Mouse (Mus musculus): ENCODE data around the gene Pacs1. TPM values are rescaled to one million over a fixed set of nuclear protein-coding genes. Genes with fewer than 3 reads are reported as not detected.
"Not testable (repeated sequence)": the region's sequence is repeated elsewhere in the genome, so short reads cannot be mapped to it uniquely, and the experiment has no call there.

Gene Pacs1
- total RNA-seq, 4 experiments from 2014 or later: 63.3 to 64.7 (median 64.5) TPM

DNA sequence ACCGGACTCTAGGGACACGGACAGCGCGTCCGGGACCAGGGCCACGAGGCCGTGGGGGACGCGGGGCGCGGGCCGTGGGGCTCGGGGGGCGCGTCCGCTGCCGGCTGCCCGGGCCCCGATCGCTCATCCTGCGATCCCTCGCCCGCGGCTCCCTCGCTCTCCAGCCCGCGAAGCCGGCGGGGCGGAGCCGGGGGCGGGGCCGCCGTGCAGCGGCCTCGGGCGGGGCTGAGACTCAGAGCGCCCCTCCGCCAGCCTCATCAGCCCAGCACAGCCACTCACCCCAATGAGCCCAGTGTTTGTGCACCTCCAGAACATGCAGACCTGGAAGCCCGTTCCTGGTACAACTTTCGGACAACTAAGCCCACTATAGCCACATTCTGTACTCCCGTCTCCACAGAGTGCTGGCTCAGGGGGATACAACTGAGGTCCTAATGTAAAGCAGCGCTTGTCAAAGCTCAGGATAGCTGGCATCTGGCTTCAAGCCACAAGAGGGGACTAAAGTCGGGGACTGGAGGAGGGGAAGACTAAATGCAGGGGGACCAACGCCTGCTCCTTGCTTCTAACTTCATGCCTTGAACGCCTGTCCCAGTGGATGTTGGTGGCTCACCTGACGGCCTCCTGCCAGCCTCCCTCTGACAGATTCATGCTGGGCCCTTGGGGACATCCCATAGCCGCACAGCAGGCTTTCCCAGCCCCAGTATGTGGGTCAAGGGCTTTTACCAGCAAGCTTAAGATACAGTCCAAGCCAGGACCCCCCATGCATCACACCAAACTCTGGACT lies 174.4 kb downstream of the Pacs1 start, which contains the start of gene Cnih2:
Gene Cnih2, minus strand, starts transcription at position 159 of the 781 bp plus-strand sequence.
- DNase-seq (ENCODE audit: low spot score in 2 of 2): no peak

DNA sequence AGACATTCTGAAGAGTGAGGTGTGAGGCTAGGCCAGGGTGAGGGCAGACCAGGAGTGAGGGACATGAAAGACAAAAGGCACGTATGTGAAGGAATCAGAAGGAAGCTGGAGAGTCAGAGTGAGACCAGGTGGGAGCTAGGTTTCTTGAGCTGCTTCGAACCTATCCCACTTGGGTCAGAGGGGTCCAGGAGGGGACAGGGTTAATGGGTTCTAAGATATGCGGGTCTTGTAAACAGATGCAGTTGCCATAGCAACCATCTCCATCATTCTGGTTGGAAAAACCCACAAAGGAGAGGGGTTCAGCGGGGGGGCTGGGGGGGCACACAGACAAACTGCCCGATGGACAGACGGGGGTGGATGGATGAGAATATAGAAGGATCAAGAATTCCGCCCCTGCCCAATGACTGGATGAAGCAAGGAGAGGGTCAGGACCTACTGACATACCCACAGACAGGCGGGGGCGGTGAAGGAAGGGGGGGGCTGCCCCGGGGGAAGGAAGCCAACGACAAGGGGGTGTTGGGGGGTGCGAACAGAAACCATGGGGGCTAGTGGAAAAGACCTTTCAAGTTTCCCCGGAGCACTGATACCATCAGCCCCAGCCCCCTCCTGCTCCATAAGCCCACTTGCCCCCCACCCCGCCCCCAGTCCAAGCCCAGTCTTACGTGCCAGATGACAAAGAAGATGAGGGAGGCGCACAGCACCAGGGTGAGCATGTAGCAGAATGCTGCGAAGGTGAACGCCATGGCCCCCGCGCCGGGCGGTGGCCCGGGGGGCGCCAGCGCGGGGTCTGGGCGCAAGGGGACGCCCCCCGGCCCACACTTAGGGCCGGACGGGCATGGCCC lies 175.2 kb downstream of the Pacs1 start:
- DNase-seq (ENCODE audit: low spot score in 2 of 2): no peak

DNA sequence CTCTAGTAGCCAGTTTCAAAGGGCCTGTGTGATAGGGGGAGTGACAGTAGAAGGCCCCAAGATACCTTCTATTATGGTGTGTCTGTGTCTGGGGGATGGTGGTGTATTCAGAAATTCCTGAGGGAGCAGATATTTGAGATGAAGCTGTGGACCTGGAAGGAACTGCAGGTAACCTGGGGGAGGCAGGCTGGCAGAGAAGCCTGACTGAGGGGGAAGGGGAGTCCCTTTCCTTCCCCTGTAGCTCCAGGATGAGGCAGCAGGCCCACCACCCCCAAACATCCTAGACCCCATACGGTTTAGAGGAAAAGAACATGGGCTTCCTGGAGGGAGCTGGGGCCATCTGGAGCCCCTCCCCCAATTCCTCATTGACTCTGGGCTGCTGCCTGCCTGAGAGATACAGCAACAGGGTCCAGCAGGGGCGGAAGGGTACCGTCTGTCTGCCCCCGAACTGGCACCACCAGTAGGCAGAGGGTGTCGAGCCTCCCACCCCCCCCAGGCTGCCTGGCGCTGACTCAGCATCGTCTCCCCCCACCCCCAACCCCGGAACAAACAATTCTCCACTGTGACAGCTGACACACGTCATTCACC lies 176.9 kb downstream of the Pacs1 start:
- DNase-seq (ENCODE audit: low spot score in 2 of 2): no peak

DNA sequence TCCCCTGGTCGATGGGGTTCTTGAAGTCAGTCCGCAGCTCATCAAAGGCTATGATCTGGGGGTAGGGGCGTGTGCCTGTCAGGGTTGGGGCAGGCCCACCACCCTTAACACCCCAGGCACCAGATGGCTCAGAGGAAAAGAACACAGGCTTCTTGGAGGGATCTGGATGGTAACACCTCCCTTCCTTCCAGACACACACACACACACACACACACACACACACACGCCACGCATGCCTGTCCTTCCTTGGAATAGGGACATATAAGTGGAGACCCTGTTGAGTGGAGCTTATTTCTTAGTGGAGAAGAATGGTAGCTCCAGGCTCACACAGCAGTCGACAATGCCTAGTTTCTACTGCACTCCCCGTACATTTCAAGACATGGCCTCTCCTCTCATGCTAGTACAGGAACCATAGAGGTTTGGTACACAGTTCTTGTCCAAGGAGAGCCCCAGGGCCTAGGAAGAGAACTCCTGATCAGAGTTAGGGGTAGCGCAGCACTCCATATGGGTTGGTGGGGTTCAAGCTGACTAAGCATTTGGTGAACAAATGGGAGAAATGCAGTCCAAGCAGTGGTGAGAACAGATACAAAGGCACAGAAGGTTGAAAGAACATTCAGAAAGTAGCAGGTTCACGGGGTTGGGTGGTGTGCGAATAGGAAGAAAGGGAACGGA lies 178.0 kb downstream of the Pacs1 start:
- no peak for DNase-seq (ENCODE audit: low spot score in 2 of 2)

DNA sequence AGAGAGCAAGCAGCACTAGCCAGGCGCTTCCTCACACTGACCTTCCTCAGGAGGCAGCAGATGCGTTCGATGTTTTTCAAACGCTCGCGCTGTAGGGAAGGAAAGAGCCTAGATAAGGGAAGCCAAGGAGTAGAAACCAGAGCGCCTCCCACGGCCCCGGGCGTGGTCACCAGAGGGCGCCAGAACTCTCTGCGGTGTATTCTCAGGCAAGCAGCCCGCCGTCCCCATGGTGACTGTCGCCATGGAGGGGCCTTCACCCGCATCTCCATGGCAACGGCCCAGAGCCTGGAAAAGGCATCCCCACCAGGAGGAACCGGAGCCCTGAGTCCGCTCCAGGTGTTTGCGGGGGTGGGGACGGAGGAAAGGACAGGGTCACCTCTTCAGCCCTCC lies 178.7 kb downstream of the Pacs1 start:
- peak; percentile 97 for DNase-seq (ENCODE audit: low spot score in 2 of 2)

DNA sequence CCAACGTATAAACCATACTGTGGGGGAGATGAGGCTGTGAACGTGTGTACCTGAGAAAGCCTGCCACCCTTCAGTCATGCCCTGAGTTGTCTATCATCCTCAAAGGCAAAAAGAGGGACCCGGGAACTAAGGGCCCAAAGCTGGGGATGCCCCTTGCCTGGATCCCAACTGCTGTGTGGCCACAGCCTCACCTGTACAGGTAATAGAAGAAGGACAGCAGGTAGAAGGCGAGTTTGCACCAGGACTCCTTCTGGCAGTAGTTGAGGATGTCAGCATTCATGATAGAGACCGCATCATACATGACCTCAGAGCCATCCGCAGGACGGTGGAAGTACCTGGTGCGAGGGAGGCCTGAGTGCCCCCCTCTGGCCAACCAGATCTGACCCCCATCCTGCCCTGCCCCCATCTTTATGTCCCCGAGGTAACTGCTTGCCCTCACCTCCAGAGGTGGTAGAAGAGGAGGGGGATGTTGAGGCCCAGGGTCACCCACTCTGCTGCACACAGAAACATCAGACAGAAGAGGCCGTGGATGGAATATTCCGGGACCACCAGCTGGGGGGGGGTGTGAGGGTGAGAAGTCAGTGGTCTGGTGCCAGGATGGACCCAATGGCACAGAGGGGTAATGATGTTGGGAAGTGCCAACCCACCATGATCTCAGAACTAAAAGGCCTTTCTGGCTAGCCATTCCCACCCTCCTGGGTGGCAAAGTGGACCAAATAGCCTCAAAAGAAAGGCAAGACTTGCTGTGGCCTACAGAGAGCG lies 179.3 kb downstream of the Pacs1 start:
- no peak for DNase-seq (ENCODE audit: low spot score in 2 of 2)

DNA sequence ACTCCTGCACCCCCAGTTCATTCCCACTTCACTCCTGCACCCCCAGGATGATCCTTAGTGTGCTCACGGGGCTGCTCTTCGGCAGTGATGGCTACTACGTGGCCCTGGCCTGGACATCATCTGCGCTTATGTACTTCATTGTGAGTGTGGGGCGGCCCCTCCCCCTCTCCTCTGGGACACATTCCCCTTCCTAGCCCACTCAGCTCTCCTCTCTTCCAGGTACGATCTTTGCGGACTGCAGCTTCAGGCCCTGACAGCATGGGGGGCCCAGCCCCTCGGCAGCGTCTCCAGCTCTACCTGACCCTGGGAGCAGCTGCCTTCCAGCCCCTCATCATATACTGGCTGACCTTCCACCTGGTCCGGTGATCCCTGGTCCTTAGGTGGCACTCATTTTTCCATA lies 180.8 kb downstream of the Pacs1 start:
- no peak for DNase-seq (ENCODE audit: low spot score in 2 of 2)

DNA sequence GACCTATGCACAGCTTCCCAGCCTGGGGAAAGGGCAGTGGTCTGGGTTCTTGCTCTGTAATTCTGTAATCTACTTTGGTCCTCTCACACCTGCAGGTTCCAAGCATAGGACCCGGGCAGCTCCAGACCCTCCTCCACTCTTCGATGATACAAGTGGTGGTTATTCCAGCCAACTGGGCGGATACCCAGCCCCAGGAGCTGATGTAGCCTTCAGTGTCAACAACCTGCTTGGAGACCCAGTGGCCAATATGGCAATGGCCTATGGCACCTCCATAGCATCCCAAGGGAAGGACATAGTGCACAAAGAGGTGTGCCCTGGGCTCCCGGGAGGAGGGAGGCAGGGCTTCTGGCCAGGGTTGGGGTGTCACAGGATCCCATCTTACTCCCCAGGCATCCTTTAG lies 183.6 kb downstream of the Pacs1 start:
- no peak for DNase-seq (ENCODE audit: low spot score in 2 of 2)

DNA sequence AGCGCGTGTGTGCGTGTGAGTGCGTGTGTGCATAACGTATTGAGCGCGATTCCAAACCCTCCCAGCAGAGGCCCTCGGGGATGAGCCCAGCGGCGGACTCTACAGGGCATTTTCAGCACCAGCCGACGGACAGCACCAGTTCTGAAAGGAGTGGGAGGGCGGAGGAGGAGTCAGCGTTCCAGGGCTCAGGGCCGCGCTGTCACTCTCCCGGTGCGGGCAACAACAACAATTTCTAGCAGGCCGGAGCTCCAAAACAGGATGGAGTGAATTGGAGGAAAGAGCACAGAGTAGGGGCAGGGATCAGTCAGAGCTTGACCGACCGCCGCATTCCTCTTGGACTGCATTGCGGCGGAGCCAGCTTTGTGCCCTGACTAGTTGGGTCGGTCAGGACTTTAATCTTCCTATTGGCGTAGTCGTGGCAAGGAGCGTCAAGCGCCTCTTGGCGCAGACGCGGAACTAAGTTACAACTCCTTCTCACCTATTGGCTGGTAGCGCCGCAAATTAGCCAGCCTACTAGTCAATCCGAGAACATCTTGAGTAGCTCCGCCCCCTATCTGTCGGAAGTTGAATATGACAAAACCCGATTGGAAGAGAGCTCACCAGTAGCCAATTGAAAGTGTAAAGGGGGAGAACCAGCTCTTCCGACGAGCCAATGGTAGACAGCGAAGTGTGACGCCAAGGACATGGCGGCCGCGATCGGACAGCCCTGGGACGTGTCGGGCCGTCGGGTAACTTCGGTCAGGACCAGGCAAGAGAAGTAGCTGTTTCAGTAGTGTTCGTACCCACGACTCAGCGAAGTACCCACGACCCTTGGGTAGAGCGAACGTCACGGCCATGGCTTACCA lies 184.8 kb downstream of the Pacs1 start, which contains the start of gene Yif1a:
Gene Yif1a, plus strand, starts transcription at position 655 of the 845 bp plus-strand sequence.
- DNase-seq (ENCODE audit: low spot score in 2 of 2): peak; percentile 80 to 99

DNA sequence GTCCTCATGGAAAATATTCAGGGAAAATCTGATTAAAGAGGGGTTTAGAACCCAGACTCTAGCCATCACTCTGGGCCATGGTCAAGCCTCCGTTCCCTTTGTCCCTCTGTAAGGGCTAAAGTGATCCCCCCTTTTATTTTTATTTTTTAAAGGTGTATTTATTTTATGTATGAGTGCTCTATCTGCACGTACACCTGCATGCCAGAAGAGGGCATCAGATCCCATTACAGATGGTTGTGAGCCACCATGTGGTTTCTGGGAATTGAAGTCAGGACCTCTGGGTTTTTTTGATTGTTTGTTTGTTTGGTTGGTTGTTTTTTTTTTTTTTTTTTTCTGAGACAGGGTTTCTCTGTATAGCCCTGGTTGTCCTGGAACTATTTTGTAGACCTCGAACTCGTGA lies 186.4 kb downstream of the Pacs1 start:
- not testable (repeated sequence) for DNase-seq (ENCODE audit: low spot score in 2 of 2)

DNA sequence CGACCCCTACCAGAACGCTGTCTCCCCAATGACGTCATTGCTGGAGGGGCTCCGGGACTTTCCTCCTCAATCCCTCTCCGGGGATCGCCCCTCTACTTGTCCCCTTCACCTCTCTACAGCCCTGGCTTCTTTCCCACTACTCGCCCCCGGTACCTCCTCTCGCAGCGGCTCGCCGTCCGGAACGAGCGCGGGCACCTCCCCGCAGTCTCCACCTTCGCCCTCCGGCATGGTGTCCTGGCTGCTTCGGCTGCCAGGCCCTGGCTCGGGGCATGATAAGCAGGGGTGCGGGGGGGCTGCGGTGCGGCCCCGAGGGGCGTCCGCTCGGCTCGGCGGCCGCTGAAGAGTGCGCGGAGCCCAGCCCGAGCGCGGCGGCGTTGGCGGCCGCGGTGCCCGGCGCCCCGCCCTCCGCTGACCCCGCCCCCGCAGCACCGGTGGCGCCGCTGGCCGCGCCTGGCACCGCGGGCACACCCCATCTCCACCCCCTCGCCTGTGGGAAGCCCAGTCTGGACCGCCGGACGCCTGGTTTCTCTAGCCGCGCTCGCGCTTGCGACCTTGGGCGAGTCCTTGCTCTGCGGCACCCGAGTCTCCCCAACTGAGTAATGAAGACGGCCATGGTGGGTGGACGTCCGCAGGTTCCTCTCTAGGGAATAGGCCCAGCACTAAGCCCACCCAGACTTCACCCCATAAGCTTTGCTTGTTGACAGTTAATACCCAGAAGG lies 187.6 kb downstream of the Pacs1 start, which contains the start of gene Tmem151a:
Gene Tmem151a, minus strand, starts transcription at position 387 of the 719 bp plus-strand sequence.
- DNase-seq (ENCODE audit: low spot score in 2 of 2): peak in 1 of 2 experiments; percentile 25

DNA sequence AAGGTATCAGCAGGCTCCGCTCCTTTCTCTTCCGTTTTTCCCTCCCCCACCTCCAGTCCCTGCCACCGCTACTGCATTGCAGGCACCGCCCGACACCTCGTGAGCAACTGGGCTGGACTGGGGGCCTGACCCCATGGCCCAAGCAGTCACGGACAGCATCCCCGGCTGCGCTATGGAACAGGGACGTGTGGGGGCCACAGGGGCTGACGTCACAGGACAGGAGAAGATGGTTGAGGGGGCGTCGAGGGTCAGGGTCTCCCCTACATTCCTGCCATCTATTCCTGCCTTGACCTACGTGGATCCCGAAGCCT lies 188.1 kb downstream of the Pacs1 start:
- peak in 1 of 2 experiments; percentile 30 for DNase-seq (ENCODE audit: low spot score in 2 of 2)

DNA sequence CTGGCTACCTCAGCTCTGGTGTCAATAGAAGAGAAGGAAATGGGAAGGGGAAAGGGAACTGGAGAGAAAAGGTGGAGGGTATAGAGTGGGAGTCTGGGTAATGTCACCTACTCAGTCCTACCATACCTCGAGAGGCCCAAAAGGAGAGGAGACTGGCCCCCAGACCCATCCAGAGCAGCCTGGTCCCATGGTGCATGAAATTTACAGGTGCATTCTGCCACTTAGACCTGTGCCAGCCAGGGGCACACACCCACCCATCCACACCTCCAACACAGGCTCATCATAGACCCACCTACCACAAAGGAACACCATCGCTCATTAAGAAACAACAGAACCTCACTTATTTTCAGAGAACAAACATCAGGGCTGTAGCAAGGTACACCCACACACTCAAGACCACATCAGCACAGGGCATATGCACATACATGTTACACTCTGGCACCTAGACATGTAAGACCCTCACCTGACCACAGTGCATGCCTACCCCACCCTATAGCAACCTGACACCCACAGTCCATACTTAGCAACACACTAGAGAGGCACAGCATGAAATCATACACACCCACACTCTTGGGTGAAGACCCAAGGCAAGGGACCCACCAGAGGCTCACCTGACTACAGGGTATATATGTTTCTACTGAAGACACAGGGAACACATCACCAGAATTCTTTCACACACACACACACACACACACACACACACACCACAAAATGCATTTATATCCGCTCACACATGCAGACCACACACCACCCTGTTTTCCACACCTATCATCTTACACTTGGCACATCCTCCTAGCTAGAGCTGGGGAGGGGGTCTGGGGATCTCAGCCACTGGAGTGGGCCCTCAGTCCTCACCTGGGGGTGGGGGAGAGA lies 188.7 kb downstream of the Pacs1 start:
- no peak for DNase-seq (ENCODE audit: low spot score in 2 of 2)

Small RNA genes within 50 kb of the gene (microRNA-seq; reads per million reads assigned to microRNA genes)
- gene Gm27468: 0 reads per million in 2 experiments

Other genes with a start within 250 kb of the Pacs1 start
- 10 to 100 TPM; 11.6 to 17.6 (median 13.5) TPM for gene Slc29a2, start 249.3 kb downstream of the Pacs1 start, total RNA-seq (2022)
- 100 to 1,000 TPM; 129 to 141 (median 138) TPM for gene B4gat1, start 234.3 kb downstream of the Pacs1 start, total RNA-seq (2022)
- 1 to 10 TPM; 3.2 to 6.4 (median 4.7) TPM for gene AC124502.3, start 234.2 kb downstream of the Pacs1 start, total RNA-seq (2022)
- gene Brms1, start 231.8 kb downstream of the Pacs1 start, total RNA-seq (2022): 10 to 100 TPM; 23.7 to 29.7 (median 25.4) TPM
- gene Rin1, start 222.6 kb downstream of the Pacs1 start, total RNA-seq (2022): 10 to 100 TPM; 72.9 to 88.1 (median 78.2) TPM
- 1 to 10 TPM; 5.3 to 6.6 (median 6.1) TPM for gene Cd248, start 205.0 kb downstream of the Pacs1 start, total RNA-seq (2022)
- gene Tmem151a, start 187.6 kb downstream of the Pacs1 start, total RNA-seq (2022): 100 to 1,000 TPM; 135 to 156 (median 139) TPM
- 10 to 100 TPM; 25.3 to 31.3 (median 28.6) TPM for gene Yif1a, start 184.6 kb downstream of the Pacs1 start, total RNA-seq (2022)
- 100 to 1,000 TPM; 172 to 193 (median 184) TPM for gene Cnih2, start 174.6 kb downstream of the Pacs1 start, total RNA-seq (2022)
- 100 to 1,000 TPM; 146 to 171 (median 156) TPM for gene Rab1b, start 166.0 kb downstream of the Pacs1 start, total RNA-seq (2022)
- gene Klc2, start 154.6 kb downstream of the Pacs1 start, total RNA-seq (2022): 100 to 1,000 TPM; 237 to 265 (median 247) TPM
- gene Sf3b2, start 22.3 kb upstream of the Pacs1 start, total RNA-seq (2022): 100 to 1,000 TPM; 201 to 220 (median 207) TPM
- gene Gal3st3, start 25.2 kb upstream of the Pacs1 start, total RNA-seq (2022): 10 to 100 TPM; 55.7 to 57.0 (median 56.3) TPM
- gene Catsper1, start 62.6 kb upstream of the Pacs1 start, total RNA-seq (2022): not detected
- gene Cst6, start 76.5 kb upstream of the Pacs1 start, total RNA-seq (2022): 10 to 100 TPM; 21.5 to 39.4 (median 34.1) TPM
- 10 to 100 TPM; 22.1 to 29.0 (median 23.8) TPM for gene Eif1ad, start 93.6 kb upstream of the Pacs1 start, total RNA-seq (2022)
- 10 to 100 TPM; 66.5 to 85.5 (median 77.9) TPM for gene Banf1, start 94.0 kb upstream of the Pacs1 start, total RNA-seq (2022)
- 100 to 1,000 TPM in 2 of 4 experiments, 10 to 100 TPM in 2; 85.6 to 109 (median 94.2) TPM for gene Sart1, start 115.6 kb upstream of the Pacs1 start, total RNA-seq (2022)
- gene Tsga10ip, start 129.4 kb upstream of the Pacs1 start, total RNA-seq (2022): not detected
- 100 to 1,000 TPM; 253 to 272 (median 266) TPM for gene Drap1, start 151.9 kb upstream of the Pacs1 start, total RNA-seq (2022)
- 10 to 100 TPM; 70.4 to 79.1 (median 75.0) TPM for gene AI837181, start 152.0 kb upstream of the Pacs1 start, total RNA-seq (2022)
- not detected for gene Fosl1, start 174.4 kb upstream of the Pacs1 start, total RNA-seq (2022)
- 10 to 100 TPM; 26.2 to 30.7 (median 29.4) TPM for gene Ccdc85b, start 184.8 kb upstream of the Pacs1 start, total RNA-seq (2022)
- 100 to 1,000 TPM in 1 of 4 experiments, 10 to 100 TPM in 3; 89.0 to 124 (median 93.6) TPM for gene Fibp, start 187.5 kb upstream of the Pacs1 start, total RNA-seq (2022)
- gene Ctsw, start 195.4 kb upstream of the Pacs1 start, total RNA-seq (2022): 1 to 10 TPM in 1 of 4 experiments, under 1 TPM in 3; 0.30 to 1.0 (median 0.46) TPM
- 10 to 100 TPM; 16.0 to 21.9 (median 18.7) TPM for gene Efemp2, start 200.8 kb upstream of the Pacs1 start, total RNA-seq (2022)
- 10 to 100 TPM; 29.7 to 36.3 (median 35.4) TPM for gene Mus81, start 215.3 kb upstream of the Pacs1 start, total RNA-seq (2022)
- 1,000 to 10,000 TPM; 1,338 to 1,440 (median 1,412) TPM for gene Cfl1, start 217.3 kb upstream of the Pacs1 start, total RNA-seq (2022)
- 1 to 10 TPM; 6.6 to 8.6 (median 7.1) TPM for gene 1700020D05Rik, start 230.7 kb upstream of the Pacs1 start, total RNA-seq (2022)
- gene Snx32, start 237.4 kb upstream of the Pacs1 start, total RNA-seq (2022): 10 to 100 TPM; 82.4 to 93.9 (median 89.3) TPM